Mouse (Mus musculus) limb, embryonic 14.5 days (tissue): ENCODE results near the gene Aldh3a2. TPM values are rescaled to one million over a fixed set of nuclear protein-coding genes. Genes with fewer than 3 reads are reported as not detected.
"Not testable (repeated sequence)": the region's sequence is repeated elsewhere in the genome, so short reads cannot be mapped to it uniquely, and the experiment has no call there.

Experiments
- ATAC-seq: fragments of 200-750 bp; cut with Nextera tagmentation; 2 replicates; pipeline ENCODE4 v1.8.0; 2017; ENCODE audit warnings: low read depth, moderate number of reproducible peaks, moderate TSS enrichment; ENCODE audit not compliant: low FRiP score
- DNase-seq: peaks from one replicate; pipeline ENCODE4 v3.0.0-alpha.2; 2015; ENCODE audit warnings: low spot score
- H3K27ac ChIP-seq: fragments of 300-500 bp; sonication (generic); replicated peaks from 2 replicates; pipeline ENCODE4 v1.5.1; 2014; ENCODE audit warnings: low read depth, mild to moderate bottlenecking, low read length, moderate library complexity, mixed read lengths
- H3K27me3 ChIP-seq: fragments of 300-500 bp; sonication (generic); 2 replicates; pipeline ENCODE4 v1.6.1; 2014; ENCODE audit warnings: low read length, mixed read lengths; ENCODE audit not compliant: control insufficient read depth, insufficient read depth
- H3K36me3 ChIP-seq: fragments of 300-500 bp; sonication (generic); 2 replicates; pipeline ENCODE4 v1.6.1; 2014; ENCODE audit warnings: mild to moderate bottlenecking, low read length, moderate library complexity, mixed read lengths; ENCODE audit not compliant: control insufficient read depth, insufficient read depth
- H3K4me1 ChIP-seq: fragments of 300-500 bp; sonication (generic); 2 replicates; pipeline ENCODE4 v1.6.1; 2014; ENCODE audit warnings: antibody characterized with exemption, low read length, mixed read lengths; ENCODE audit not compliant: control insufficient read depth, insufficient read depth
- H3K4me2 ChIP-seq: fragments of 300-500 bp; sonication (generic); replicated peaks from 2 replicates; pipeline ENCODE4 v1.6.1; 2014; ENCODE audit warnings: low read depth, mild to moderate bottlenecking, low read length, moderate library complexity; ENCODE audit not compliant: severe bottlenecking
- H3K4me3 ChIP-seq: fragments of 300-500 bp; sonication (generic); replicated peaks from 2 replicates; pipeline ENCODE4 v1.5.1; 2014; ENCODE audit warnings: low read length
- H3K9ac ChIP-seq: fragments of 300-500 bp; sonication (generic); 2 replicates; pipeline ENCODE4 v1.6.1; 2014; ENCODE audit warnings: mild to moderate bottlenecking, low read depth, low read length, moderate library complexity; ENCODE audit not compliant: severe bottlenecking
- H3K9me3 ChIP-seq: fragments of 300-500 bp; sonication (generic); 2 replicates; pipeline ENCODE4 v1.6.1; 2016; ENCODE audit warnings: low read length; ENCODE audit not compliant: control insufficient read depth
- POLR2A ChIP-seq: fragments of 200-500 bp; IDR thresholded peaks from 2 replicates; pipeline ENCODE4 v1.8.0; 2012; ENCODE audit warnings: inconsistent platforms, mild to moderate bottlenecking, moderate library complexity, borderline replicate concordance; ENCODE audit not compliant: insufficient read depth, insufficient read length; ENCODE audit errors: extremely low read depth
- WGBS: fragments of 180-500 bp; shearing (Covaris S2); extraction: QIAGEN DNeasy Blood & Tissue Kit; methylation state at CpG from one replicate; pipeline ENCODE4 v1.1.7; 2014; 5-methylcytosine and 5-hydroxymethylcytosine counted together
- polyA plus RNA-seq, 2 experiments: library from polyadenylated mRNA; depleted of rRNA in 1 of 2; stranded (reverse) in 1 of 2; unstranded in 1 of 2; fragments of >200 nt; fragmentation: Nextera tagmentation in 1 of 2; extraction: Ambion mirVana in 1 of 2; gene quantifications; 2 replicates each; pipeline versions ENCODE4 v1.2.1 to v1.2.3; 2012 to 2014

Gene Aldh3a2
- polyA plus RNA-seq, 2 experiments: 33.5 to 35.5 TPM

- WGBS: 79% methylated on average over 4 of the region's 4 CpGs
- peaks cover 6% of the 10 kb centered on the region for H3K4me1 ChIP-seq
- no peaks in the 10 kb centered on the region for H3K27me3 ChIP-seq
- H3K27ac ChIP-seq: no peak overlapping the region
- ATAC-seq (no peak), DNase-seq (no peak)
- TF ChIP-seq POLR2A: no peak
- H3K4me3 ChIP-seq: no peak overlapping the region
- no peak overlapping the region for H3K4me2 ChIP-seq
- no peaks in the 10 kb centered on the region for H3K36me3 ChIP-seq
- no peak overlapping the region for H3K9ac ChIP-seq
- 0 out of 2 replicates have a peak, but pooled peaks cover 4% of the 10 kb centered on the region for H3K9me3 ChIP-seq
Measured at GRCm38 (mm10) chr11:61305377-61305776, 38.1 kb upstream of the Aldh3a2 start.

DNA sequence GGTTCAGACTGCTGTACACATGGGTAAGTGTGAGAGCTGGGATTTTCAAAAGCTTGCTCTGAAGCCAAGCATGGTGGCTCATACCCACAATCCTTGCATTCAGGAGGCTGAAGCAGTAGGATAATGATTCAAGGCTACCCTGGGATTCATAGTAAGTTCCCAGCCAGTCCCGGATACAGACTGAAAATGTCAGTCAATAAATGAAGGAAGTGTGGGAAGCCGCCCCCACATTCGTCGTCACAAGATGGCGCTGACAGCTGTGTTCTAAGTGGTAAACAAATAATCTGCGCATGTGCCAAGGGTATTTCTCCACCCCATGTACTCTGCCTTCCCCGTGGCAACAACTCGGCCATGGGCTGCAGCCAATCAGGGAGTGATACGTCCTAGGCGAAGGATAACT, 37.3 kb upstream of the Aldh3a2 start:
- not testable (repeated sequence) for H3K4me2 ChIP-seq, DNase-seq, H3K9ac ChIP-seq, H3K9me3 ChIP-seq, ATAC-seq, H3K36me3 ChIP-seq, H3K27ac ChIP-seq, H3K27me3 ChIP-seq, H3K4me3 ChIP-seq, H3K4me1 ChIP-seq
- 94% methylated on average over 6 of the region's 10 CpGs for WGBS

DNA sequence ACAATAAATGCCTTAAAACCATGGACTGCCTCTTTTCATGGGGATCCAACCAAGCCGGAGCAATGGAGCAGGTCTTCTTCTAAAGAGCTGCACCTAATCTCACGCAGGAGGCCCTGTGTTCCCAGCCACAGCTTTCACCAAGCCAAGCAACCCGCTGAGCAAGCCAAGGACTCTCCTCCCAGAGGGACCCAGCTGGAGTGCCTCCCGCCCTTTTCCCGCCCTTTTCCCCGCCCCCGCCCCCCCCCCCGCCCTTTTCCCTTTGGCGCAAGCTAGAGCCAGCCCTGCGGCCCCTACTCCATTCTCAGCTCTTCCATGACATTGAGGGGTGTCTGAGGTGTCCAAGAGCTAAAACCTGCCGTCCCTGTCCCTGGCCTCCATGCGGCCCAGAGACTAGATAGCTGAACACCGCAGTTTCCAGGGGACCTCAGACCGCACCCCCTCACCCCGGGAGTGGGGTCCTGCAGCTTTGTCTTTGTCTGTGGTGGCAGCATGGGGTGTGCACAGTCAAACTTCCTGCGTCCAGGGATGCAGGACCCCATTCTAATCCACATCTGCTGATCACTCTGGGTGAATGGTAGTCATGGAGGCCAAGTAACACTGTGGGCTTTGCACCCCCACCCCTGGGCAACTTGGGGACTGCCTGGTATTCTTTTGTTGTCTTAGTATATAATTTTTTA, 33.6 kb upstream of the Aldh3a2 start:
- DNase-seq: peak; percentile 40
- peaks cover 6% of the 10 kb centered on the region for H3K4me1 ChIP-seq
- ATAC-seq: no peak
- H3K27me3 ChIP-seq: no peaks in the 10 kb centered on the region
- H3K27ac ChIP-seq: no peak overlapping the region
- peak overlapping the region; percentile 19; the same call in 1 of the 2 replicates for H3K4me2 ChIP-seq
- H3K9ac ChIP-seq: no peak overlapping the region
- no peak overlapping the region for H3K4me3 ChIP-seq
- no peaks in the 10 kb centered on the region for H3K36me3 ChIP-seq
- 0 out of 2 replicates have a peak, but pooled peaks cover 3% of the 10 kb centered on the region for H3K9me3 ChIP-seq
- whole genome bisulfite sequencing: 39% methylated on average over 11 of the region's 16 CpGs
- TF ChIP-seq POLR2A: no peak

GRCm38 (mm10) chr11:61300205-61300604, 32.9 kb upstream of the Aldh3a2 start:
- Histone ChIP-seq H3K4me2 (no peak overlapping the region), H3K4me3 (no peak overlapping the region), H3K36me3 (no peaks in the 10 kb centered on the region), H3K9me3 (no peaks in the 10 kb centered on the region), H3K9ac (no peak overlapping the region), H3K4me1 (peaks cover 6% of the 10 kb centered on the region), H3K27ac (no peak overlapping the region), H3K27me3 (no peaks in the 10 kb centered on the region)
- DNase-seq (no peak), ATAC-seq (no peak)
- no peak for TF ChIP-seq POLR2A
- 58% methylated on average over 3 of the region's 3 CpGs for WGBS

GRCm38 (mm10) chr11:61297901-61298300, 30.6 kb upstream of the Aldh3a2 start:
- ATAC-seq (no peak), DNase-seq (no peak)
- Histone ChIP-seq H3K9ac (no peak overlapping the region), H3K9me3 (no peaks in the 10 kb centered on the region), H3K27ac (no peak overlapping the region), H3K4me2 (no peak overlapping the region), H3K4me3 (no peak overlapping the region), H3K27me3 (no peaks in the 10 kb centered on the region), H3K36me3 (no peaks in the 10 kb centered on the region), H3K4me1 (peaks cover 6% of the 10 kb centered on the region)
- no peak for TF ChIP-seq POLR2A
- WGBS: 47% methylated on average over 2 of the region's 2 CpGs
